Mouse (Mus musculus) lung, embryonic 16.5 days (tissue): Measurements from ENCODE around the gene Slc17a7. TPM values are rescaled to one million over a fixed set of nuclear protein-coding genes. Genes with fewer than 3 reads are reported as not detected.
A peak's percentile ranks its signal among the peaks of the same experiment; 100 is the strongest.

Source experiments
- ATAC-seq: fragments of 200-750 bp; cut with Nextera tagmentation; 2 replicates; pipeline ENCODE4 v1.8.0; 2017; ENCODE audit warnings: low read depth, mild to moderate bottlenecking, moderate library complexity
- H3K27ac ChIP-seq: fragments of 300-500 bp; sonication (generic); 2 replicates; pipeline ENCODE4 v1.5.1; 2014; ENCODE audit warnings: mild to moderate bottlenecking, control low read depth, low read length
- H3K27me3 ChIP-seq: fragments of 300-500 bp; sonication (generic); 2 replicates; pipeline ENCODE4 v1.6.1; 2014; ENCODE audit warnings: low read depth, low read length, mixed read lengths; ENCODE audit not compliant: control insufficient read depth, insufficient read depth
- H3K36me3 ChIP-seq: fragments of 300-500 bp; sonication (generic); 2 replicates; pipeline ENCODE4 v1.6.1; 2014; ENCODE audit warnings: low read length; ENCODE audit not compliant: control insufficient read depth, insufficient read depth
- H3K4me1 ChIP-seq: fragments of 300-500 bp; sonication (generic); replicated peaks from 2 replicates; pipeline ENCODE4 v1.6.1; 2014; ENCODE audit warnings: low read length, mixed read lengths; ENCODE audit not compliant: control insufficient read depth, insufficient read depth
- H3K4me2 ChIP-seq: fragments of 300-500 bp; sonication (generic); 2 replicates; pipeline ENCODE4 v1.6.1; 2014; ENCODE audit warnings: low read depth, low read length, control low read depth
- H3K4me3 ChIP-seq: fragments of 300-500 bp; sonication (generic); 2 replicates; pipeline ENCODE4 v1.5.1; 2014; ENCODE audit warnings: mild to moderate bottlenecking, low read length, control low read depth
- H3K9ac ChIP-seq: fragments of 300-500 bp; sonication (generic); 2 replicates; pipeline ENCODE4 v1.6.1; 2014; ENCODE audit warnings: low read length, control low read depth
- H3K9me3 ChIP-seq: fragments of 300-500 bp; sonication (generic); 2 replicates; pipeline ENCODE4 v1.6.1; 2016; ENCODE audit warnings: low read length; ENCODE audit not compliant: control insufficient read depth
- WGBS: fragments of 180-500 bp; shearing (Covaris S2); extraction: QIAGEN DNeasy Blood & Tissue Kit; methylation state at CpG from one replicate; pipeline ENCODE4 v1.1.7; 2014; 5-methylcytosine and 5-hydroxymethylcytosine counted together
- microRNA counts: library from miRNA; unstranded; fragments of <30 nt; microRNA quantifications from one replicate; lab custom pipeline; 2016
- microRNA-seq: library from miRNA; unstranded; fragments of <30 nt; microRNA quantifications from one replicate; pipeline ENCODE4, GENCODE M21; 2016
- polyA plus RNA-seq: library from polyadenylated mRNA; unstranded; fragments of >200 nt; fragmentation: Nextera tagmentation; extraction: Ambion mirVana; gene quantifications from 2 replicates; pipeline ENCODE4 v1.2.1, GENCODE M21; 2015

The Slc17a7 gene
- polyA plus RNA-seq, 1 experiment from 2014 or later: 0.99 TPM

DNA sequence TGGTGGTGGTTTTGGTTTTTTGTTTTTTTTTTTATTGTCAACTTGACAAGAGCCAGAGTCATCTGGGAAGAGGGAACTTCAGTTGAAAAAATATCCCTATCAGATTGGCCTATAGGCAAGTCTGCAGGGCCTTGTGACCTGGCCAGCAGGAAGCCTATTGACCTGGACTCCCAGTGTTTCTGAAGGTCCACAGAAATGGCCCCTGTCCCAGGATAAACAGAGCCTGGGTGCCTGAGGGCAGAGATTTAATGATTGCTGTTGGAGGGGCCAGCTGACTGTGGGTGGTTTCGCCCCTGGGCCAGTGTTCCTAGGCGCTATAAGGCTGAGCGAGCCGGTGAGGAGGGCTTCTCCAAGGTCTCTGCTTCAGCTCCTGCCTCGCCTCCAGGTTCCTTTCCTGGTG lies 50.0 kb downstream of the Slc17a7 start:
- Histone ChIP-seq H3K4me2 (no peak overlapping the region), H3K27me3 (peaks cover 26% of the 10 kb centered on the region), H3K9me3 (peaks cover under 1% of the 10 kb centered on the region; the same call in 1 of the 2 replicates), H3K9ac (no peak overlapping the region), H3K4me1 (peaks cover 22% of the 10 kb centered on the region), H3K36me3 (peaks cover 12% of the 10 kb centered on the region), H3K4me3 (no peak overlapping the region), H3K27ac (no peak overlapping the region)
- no peak for ATAC-seq
- 67% methylated on average over 5 of the region's 5 CpGs for WGBS

DNA sequence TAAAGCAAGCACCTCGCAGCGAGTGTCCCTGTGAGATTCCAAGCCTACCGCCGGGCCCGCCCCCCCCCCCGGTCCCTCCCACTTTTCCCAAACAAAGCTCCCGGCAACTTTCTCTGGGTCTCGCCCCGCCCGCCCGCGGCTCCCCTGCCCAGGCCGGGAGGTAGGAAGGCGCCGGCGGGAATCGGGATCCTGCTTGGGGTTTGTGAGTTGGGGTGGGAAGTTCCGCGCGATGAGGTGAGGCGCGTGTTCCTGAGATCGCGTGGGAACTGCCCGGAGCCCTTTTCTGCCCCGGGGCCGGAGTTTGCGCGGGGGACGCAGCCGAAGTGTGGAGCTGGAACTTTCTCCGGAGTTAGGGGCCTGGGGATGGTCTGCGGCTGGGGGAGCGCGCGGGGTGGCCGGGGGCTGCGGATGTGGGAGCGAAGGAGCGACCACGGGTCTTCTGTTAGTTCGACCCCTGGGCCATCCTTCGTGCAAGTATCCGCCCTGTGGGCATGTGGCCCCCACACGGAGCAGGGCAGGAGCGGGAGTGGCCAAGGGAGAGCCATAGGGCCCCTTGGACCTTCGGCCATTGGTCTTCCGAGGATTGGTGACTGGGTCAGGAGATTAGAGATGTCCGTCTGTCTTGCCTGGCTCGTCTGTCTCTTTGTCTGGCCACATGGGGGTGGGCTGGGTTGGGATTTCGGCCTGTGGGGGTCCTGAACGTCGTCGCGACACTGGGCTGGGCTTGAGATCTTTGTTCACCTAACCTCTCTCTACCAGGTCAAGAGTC lies 52.1 kb downstream of the Slc17a7 start, which contains the start of gene Tead2:
Gene Tead2 (plus strand): TSS at position 81 of the 769 bp plus-strand sequence.
- Histone ChIP-seq H3K9ac (peak within 1 kb of the TSS; percentile 100), H3K4me2 (peak within 1 kb of the TSS; percentile 91), H3K36me3 (peaks cover 27% of the 10 kb centered on the region), H3K4me3 (peak within 1 kb of the TSS; percentile 91), H3K27me3 (peaks cover 18% of the 10 kb centered on the region), H3K4me1 (peaks cover 22% of the 10 kb centered on the region), H3K27ac (peak within 1 kb of the TSS; percentile 91), H3K9me3 (no peaks in the 10 kb centered on the region)
- ATAC-seq: peak; percentile 72
- under 1% methylated on average over 55 of the region's 55 CpGs for WGBS

DNA sequence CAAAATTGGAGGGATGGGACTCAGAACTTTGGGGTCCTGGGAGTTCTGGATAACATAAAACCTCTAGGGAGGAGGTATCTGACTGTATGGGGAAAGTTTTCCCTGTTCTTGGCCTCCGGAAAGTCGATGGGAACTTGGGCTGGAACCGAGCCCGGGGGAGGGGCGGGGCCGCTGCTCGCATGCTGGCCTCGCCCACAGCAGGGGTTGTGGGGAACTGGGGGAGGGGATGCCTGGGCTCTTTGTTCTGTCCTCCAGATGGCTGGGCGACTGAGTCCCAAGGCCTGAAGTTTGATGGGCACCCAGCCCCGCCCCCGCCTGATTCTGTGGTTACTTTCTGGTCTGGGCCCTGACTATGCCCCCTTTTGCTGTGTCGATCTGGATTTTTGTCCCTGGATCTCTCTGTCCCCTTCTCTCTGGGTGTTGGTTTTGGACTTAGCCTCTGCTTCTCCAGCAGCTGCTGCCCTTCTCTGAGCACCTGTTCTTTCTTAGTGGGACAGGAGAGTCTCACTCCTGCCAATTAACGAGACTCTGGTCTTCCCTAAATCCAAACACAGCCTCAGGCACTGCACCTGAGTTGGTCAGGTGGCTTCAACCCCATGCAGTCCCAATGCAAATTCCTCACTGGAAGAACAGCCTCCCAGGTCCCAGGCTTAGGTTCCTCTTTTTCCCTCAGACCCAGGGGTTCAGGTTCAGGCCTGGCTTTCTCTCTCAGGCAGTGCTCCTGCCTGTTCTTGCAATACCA lies 52.9 kb downstream of the Slc17a7 start:
- Histone ChIP-seq H3K36me3 (peaks cover 33% of the 10 kb centered on the region), H3K27ac (peak overlapping the region; percentile 91), H3K4me3 (peak overlapping the region; percentile 91), H3K27me3 (peaks cover 11% of the 10 kb centered on the region), H3K9ac (peak overlapping the region; percentile 100), H3K4me1 (peaks cover 21% of the 10 kb centered on the region), H3K9me3 (no peaks in the 10 kb centered on the region), H3K4me2 (peak overlapping the region; percentile 91)
- peak; percentile 92 for ATAC-seq
- WGBS: under 1% methylated on average over 13 of the region's 13 CpGs

GRCm38 (mm10) chr7:45221680-45222079 lies 57.9 kb downstream of the Slc17a7 start:
- no peaks in the 10 kb centered on the region for H3K27me3 ChIP-seq
- H3K4me1 ChIP-seq: peaks cover 14% of the 10 kb centered on the region
- no peak overlapping the region for H3K4me2 ChIP-seq
- 77% methylated on average over 2 of the region's 2 CpGs for WGBS
- H3K27ac ChIP-seq: no peak overlapping the region
- no peaks in the 10 kb centered on the region for H3K9me3 ChIP-seq
- H3K9ac ChIP-seq: no peak overlapping the region
- H3K4me3 ChIP-seq: no peak overlapping the region
- peaks cover 67% of the 10 kb centered on the region for H3K36me3 ChIP-seq
- no peak for ATAC-seq

DNA sequence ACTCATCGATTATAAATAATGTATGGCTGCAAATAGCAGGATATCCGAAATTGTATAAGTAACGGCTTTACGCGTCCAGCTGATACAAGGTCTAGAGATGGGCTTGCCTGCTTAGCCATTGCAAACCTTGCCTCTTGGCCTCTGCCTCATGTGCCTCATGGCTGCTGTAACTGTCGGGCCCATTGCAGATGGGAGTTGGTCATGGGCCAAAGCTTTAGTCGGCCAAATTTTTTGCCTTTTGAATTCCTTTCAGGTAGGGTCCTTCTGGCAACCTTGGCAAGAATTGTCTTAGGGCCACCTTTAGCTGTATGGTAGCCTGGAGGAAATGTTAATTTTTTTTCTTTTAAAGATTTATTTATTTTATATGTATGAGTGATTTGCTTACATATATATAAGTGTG lies 61.1 kb downstream of the Slc17a7 start:
- no peak overlapping the region for H3K4me3 ChIP-seq
- no peak overlapping the region for H3K9ac ChIP-seq
- H3K9me3 ChIP-seq: no peaks in the 10 kb centered on the region
- no peak overlapping the region for H3K27ac ChIP-seq
- H3K27me3 ChIP-seq: no peaks in the 10 kb centered on the region
- peaks cover 71% of the 10 kb centered on the region for H3K36me3 ChIP-seq
- 88% methylated on average over 7 of the region's 7 CpGs for WGBS
- no peak overlapping the region for H3K4me2 ChIP-seq
- no peak for ATAC-seq
- no peaks in the 10 kb centered on the region for H3K4me1 ChIP-seq

MicroRNAs encoded within 50 kb of the gene (microRNA counts, 519-probe panel; counts per million panel counts)
- microRNA mmu-miR-150 (lab: Ali Mortazavi, UCI): 3,071 counts per million, percentile 59 among the panel's probes with 10 or more counts

Small RNA genes lying within 50 kb of the gene (microRNA-seq; reads per million reads assigned to microRNA genes)
- gene Mir150 (49.8 reads per million, percentile 42 among the genes with 10 or more reads in this experiment), gene Mir5121 (10.1 reads per million, percentile 24 among the genes with 10 or more reads in this experiment), gene Mir7055 (not detected)

Other genes starting within 250 kb of the Slc17a7 start
- 58.2 and 63.7 TPM in 2 replicates for gene Ap2a1, start 234.5 kb upstream of the Slc17a7 start, polyA plus RNA-seq
- 0.15 and 0.44 TPM in 2 replicates for gene Tsks, start 220.7 kb upstream of the Slc17a7 start, polyA plus RNA-seq
- gene Cpt1c, start 189.1 kb upstream of the Slc17a7 start, polyA plus RNA-seq: 17.1 and 17.5 TPM in 2 replicates
- 413 and 457 TPM in 2 replicates for gene Prmt1, start 177.4 kb upstream of the Slc17a7 start, polyA plus RNA-seq
- gene Irf3, start 166.3 kb upstream of the Slc17a7 start, polyA plus RNA-seq: 96.5 and 108 TPM in 2 replicates
- gene Bcl2l12, start 165.2 kb upstream of the Slc17a7 start, polyA plus RNA-seq: 62.0 and 64.5 TPM in 2 replicates
- 28.9 and 30.7 TPM in 2 replicates for gene Scaf1, start 147.6 kb upstream of the Slc17a7 start, polyA plus RNA-seq
- gene Rras, start 146.0 kb upstream of the Slc17a7 start, polyA plus RNA-seq: 54.6 and 59.7 TPM in 2 replicates
- 9.2 TPM in 2 replicates for gene Prr12, start 111.1 kb upstream of the Slc17a7 start, polyA plus RNA-seq
- gene Nosip, start 101.5 kb upstream of the Slc17a7 start, polyA plus RNA-seq: 72.5 and 77.8 TPM in 2 replicates
- gene Prrg2, start 101.3 kb upstream of the Slc17a7 start, polyA plus RNA-seq: 28.7 and 31.9 TPM in 2 replicates
- gene Rcn3, start 71.7 kb upstream of the Slc17a7 start, polyA plus RNA-seq: 308 and 326 TPM in 2 replicates
- gene Fcgrt, start 60.1 kb upstream of the Slc17a7 start, polyA plus RNA-seq: 93.7 and 97.1 TPM in 2 replicates
- 1,430 and 1,443 TPM in 2 replicates for gene Rps11, start 39.5 kb upstream of the Slc17a7 start, polyA plus RNA-seq
- gene Rpl13a, start 35.2 kb upstream of the Slc17a7 start, polyA plus RNA-seq: 1,289 and 1,305 TPM in 2 replicates
- 0.31 and 0.60 TPM in 2 replicates for gene Gm45713, start 27.7 kb upstream of the Slc17a7 start, polyA plus RNA-seq
- gene Flt3l, start 27.5 kb upstream of the Slc17a7 start, polyA plus RNA-seq: 2.4 and 3.0 TPM in 2 replicates
- 99.2 and 100 TPM in 2 replicates for gene Pih1d1, start 9.6 kb upstream of the Slc17a7 start, polyA plus RNA-seq
- 55.4 and 57.4 TPM in 2 replicates for gene Aldh16a1, start 9.4 kb upstream of the Slc17a7 start, polyA plus RNA-seq
- not detected in 2 replicates for gene Gfy, start 15.6 kb downstream of the Slc17a7 start, polyA plus RNA-seq
- not detected in 2 replicates for gene Pth2, start 17.0 kb downstream of the Slc17a7 start, polyA plus RNA-seq
- gene Ccdc155, start 40.9 kb downstream of the Slc17a7 start, polyA plus RNA-seq: 1.3 TPM in 2 replicates
- 0.84 and 1.6 TPM in 2 replicates for gene Dkkl1, start 48.2 kb downstream of the Slc17a7 start, polyA plus RNA-seq
- gene Tead2, start 51.8 kb downstream of the Slc17a7 start, polyA plus RNA-seq: 134 and 148 TPM in 2 replicates
- gene Cd37, start 75.2 kb downstream of the Slc17a7 start, polyA plus RNA-seq: 3.0 and 4.6 TPM in 2 replicates
- gene Slc6a16, start 77.1 kb downstream of the Slc17a7 start, polyA plus RNA-seq: 0.23 TPM in 1 of 2 replicates, not detected in the other
- gene Slc6a21, start 113.6 kb downstream of the Slc17a7 start, polyA plus RNA-seq: not detected in 2 replicates
- gene Trpm4, start 169.8 kb downstream of the Slc17a7 start, polyA plus RNA-seq: 19.6 and 25.0 TPM in 2 replicates
- 1.8 and 2.0 TPM in 2 replicates for gene Hrc, start 171.3 kb downstream of the Slc17a7 start, polyA plus RNA-seq
- gene Ppfia3, start 203.1 kb downstream of the Slc17a7 start, polyA plus RNA-seq: 2.2 and 2.5 TPM in 2 replicates
- 0.53 TPM in 2 replicates for gene Lin7b, start 206.6 kb downstream of the Slc17a7 start, polyA plus RNA-seq
- 181 and 191 TPM in 2 replicates for gene Snrnp70, start 231.8 kb downstream of the Slc17a7 start, polyA plus RNA-seq
- gene Kcna7, start 241.7 kb downstream of the Slc17a7 start, polyA plus RNA-seq: not detected in 2 replicates
- 3.2 and 3.5 TPM in 2 replicates for gene Ntf5, start 249.7 kb downstream of the Slc17a7 start, polyA plus RNA-seq